Mouse (Mus musculus): ENCODE measurements at regions not wholly inside any gene's neighbourhood (a gene's known extent, or its start where the extent isn't known, plus 50 kb on each side); places are given as distances from the start of the nearest gene placed in this dataset.

GRCm38 (mm10) chr7:96026781-96027418, 144.1 kb upstream of the Tenm4 start:
- TF ChIP-seq POLR2A (IDR thresholded peaks at IDR 0.05; ENCODE audit: insufficient read length, low read depth) = no peak
- no peak for TF ChIP-seq MYOD1 (IDR thresholded peaks at IDR 0.05; ENCODE audit: control insufficient read depth in 1 of 3, insufficient read length in 2 of 3, low read depth in 2 of 3)
- TF ChIP-seq MYOG (IDR thresholded peaks at IDR 0.05; ENCODE audit: control insufficient read depth in 1 of 3, insufficient read depth in 1 of 3, insufficient read length in 2 of 3, low read depth in 2 of 3) = no peak
- TF ChIP-seq POLR2AphosphoS2 (IDR thresholded peaks at IDR 0.05; ENCODE audit: insufficient read length, low read depth) = no peak
- no peak for TF ChIP-seq CEBPB (IDR thresholded peaks at IDR 0.05; ENCODE audit: insufficient read depth, poor library complexity, severe bottlenecking)
- no peak for TF ChIP-seq E2F4 (IDR thresholded peaks at IDR 0.05; ENCODE audit: insufficient read depth)
- TF ChIP-seq MAX (IDR thresholded peaks at IDR 0.05; ENCODE audit: low read depth) = no peak
- TF ChIP-seq REST (IDR thresholded peaks at IDR 0.05; ENCODE audit: insufficient read depth, insufficient read length) = no peak
- no peak for TF ChIP-seq USF1 (IDR thresholded peaks at IDR 0.05; ENCODE audit: low read depth)
- no peak for TF ChIP-seq TCF3 (IDR thresholded peaks at IDR 0.05; ENCODE audit: insufficient read length, low read depth)
- TF ChIP-seq TCF12 (IDR thresholded peaks at IDR 0.05; ENCODE audit: insufficient read depth, poor library complexity, severe bottlenecking) = no peak
